Mouse (Mus musculus) liver, embryonic 14.5 days (tissue): Measurements from ENCODE around the gene Dok4. TPM values are rescaled to one million over a fixed set of nuclear protein-coding genes. Genes with fewer than 3 reads are reported as not detected.

Experiments
- ATAC-seq: fragments of 200-750 bp; cut with Nextera tagmentation; 2 replicates; pipeline ENCODE4 v1.8.0; 2017; ENCODE audit warnings: moderate number of reproducible peaks, mild to moderate bottlenecking, moderate library complexity; ENCODE audit not compliant: insufficient read depth
- DNase-seq, 3 experiments: peaks; one replicate each; pipeline ENCODE4 v3.0.0-alpha.2; 2012 to 2013; ENCODE audit warnings: low read depth in 3 of 3, low spot score in 3 of 3
- H3K27ac ChIP-seq: fragments of 300-500 bp; sonication (generic); 2 replicates; pipeline ENCODE4 v1.5.1; 2014; ENCODE audit warnings: moderate library complexity, mild to moderate bottlenecking, control low read depth, inconsistent platforms
- H3K27me3 ChIP-seq: fragments of 300-500 bp; sonication (generic); 2 replicates; pipeline ENCODE4 v1.6.1; 2014; ENCODE audit warnings: mild to moderate bottlenecking, low read length, moderate library complexity; ENCODE audit not compliant: control insufficient read depth, insufficient read depth
- H3K36me3 ChIP-seq: fragments of 300-500 bp; sonication (generic); replicated peaks from 2 replicates; pipeline ENCODE4 v1.6.1; 2014; ENCODE audit warnings: low read depth; ENCODE audit not compliant: control insufficient read depth, insufficient read depth
- H3K4me1 ChIP-seq, 2 experiments: fragments of 200-500 bp in 1 of 2; fragments of 300-500 bp in 1 of 2; sonication (generic) in 1 of 2; replicated peaks; 2 replicates each; pipeline ENCODE4 v1.6.1; 2012 to 2014; ENCODE audit warnings: antibody characterized with exemption in 1 of 2, inconsistent platforms in 1 of 2, low read length in 1 of 2; ENCODE audit not compliant: control insufficient read depth in 2 of 2, insufficient read depth in 2 of 2
- H3K4me2 ChIP-seq: fragments of 300-500 bp; sonication (generic); 2 replicates; pipeline ENCODE4 v1.6.1; 2014; ENCODE audit warnings: low read depth, mild to moderate bottlenecking, control low read depth, moderate library complexity
- H3K4me3 ChIP-seq, 2 experiments: fragments of 200-500 bp in 1 of 2; fragments of 300-500 bp in 1 of 2; sonication (generic) in 1 of 2; 2 replicates each; pipeline ENCODE4 v1.5.1; 2012 to 2014; ENCODE audit warnings: low read depth in 2 of 2, low read length in 2 of 2, mild to moderate bottlenecking in 2 of 2, control low read depth in 1 of 2, inconsistent platforms in 1 of 2, moderate library complexity in 1 of 2; ENCODE audit not compliant: insufficient read depth in 1 of 2
- H3K9ac ChIP-seq: fragments of 300-500 bp; sonication (generic); replicated peaks from 2 replicates; pipeline ENCODE4 v1.6.1; 2014; ENCODE audit warnings: mild to moderate bottlenecking, control low read depth, moderate library complexity
- H3K9me3 ChIP-seq: fragments of 300-500 bp; sonication (generic); 2 replicates; pipeline ENCODE4 v1.6.1; 2016; ENCODE audit warnings: low read length, mixed read lengths; ENCODE audit not compliant: control insufficient read depth
- CTCF ChIP-seq: IDR thresholded peaks from 2 replicates; pipeline ENCODE4 v1.5.1; 2016; ENCODE audit warnings: antibody characterized with exemption, low read depth, control low read depth
- EP300 ChIP-seq: IDR thresholded peaks from 2 replicates; pipeline ENCODE4 v1.6.1; 2016; ENCODE audit warnings: antibody characterized with exemption, low read depth
- WGBS: fragments of 180-500 bp; shearing (Covaris S2); extraction: QIAGEN DNeasy Blood & Tissue Kit; methylation state at CpG from one replicate; pipeline ENCODE4 v1.1.7; 2014; ENCODE audit not compliant: insufficient replicate concordance; 5-methylcytosine and 5-hydroxymethylcytosine counted together
- polyA plus RNA-seq, 2 experiments: library from polyadenylated mRNA; depleted of rRNA in 1 of 2; stranded (reverse) in 1 of 2; unstranded in 1 of 2; fragments of >200 nt; fragmentation: Nextera tagmentation in 1 of 2; extraction: Ambion mirVana in 1 of 2; gene quantifications; 2 replicates each; pipeline versions ENCODE4 v1.2.1 to v1.2.3; 2012 to 2014

Gene Dok4
- polyA plus RNA-seq, 2 experiments, result 7.2 to 11.1 TPM

- H3K4me1 ChIP-seq, result peaks cover 25 to 26% of the 10 kb centered on the region in 2 experiments
- no peak for ATAC-seq
- no peaks in the 10 kb centered on the region for H3K9me3 ChIP-seq
- H3K9ac ChIP-seq, result no peak overlapping the region
- H3K4me2 ChIP-seq, result no peak overlapping the region
- TF ChIP-seq CTCF, result no peak
- TF ChIP-seq EP300, result no peak
- 86% methylated on average over 12 of the region's 12 CpGs for WGBS
- no peak for DNase-seq
- no peak overlapping the region for H3K4me3 ChIP-seq
- H3K36me3 ChIP-seq, result no peaks in the 10 kb centered on the region
- no peak overlapping the region for H3K27ac ChIP-seq
- H3K27me3 ChIP-seq, result no peaks in the 10 kb centered on the region
Measured at GRCm38 (mm10) chr8:94904450-94905175, 28.5 kb upstream of the Dok4 start.

GRCm38 (mm10) chr8:94903709-94904108 is 27.6 kb upstream of the Dok4 start:
- Histone ChIP-seq H3K27me3 (no peaks in the 10 kb centered on the region), H3K36me3 (no peaks in the 10 kb centered on the region), H3K4me2 (no peak overlapping the region), H3K4me3 (no peak overlapping the region), H3K9me3 (no peaks in the 10 kb centered on the region), H3K4me1 (peaks cover 29 to 31% of the 10 kb centered on the region in 2 experiments), H3K27ac (no peak overlapping the region), H3K9ac (no peak overlapping the region)
- WGBS, result 82% methylated on average over 12 of the region's 12 CpGs
- no peak for ATAC-seq
- DNase-seq, result no peak
- TF ChIP-seq CTCF (no peak), EP300 (no peak)

GRCm38 (mm10) chr8:94901031-94901430 is 24.9 kb upstream of the Dok4 start:
- peak overlapping the region in 1 of 2 experiments; percentile 17; a peak in 2 of 4 replicates for H3K4me3 ChIP-seq
- H3K27me3 ChIP-seq, result no peaks in the 10 kb centered on the region
- H3K27ac ChIP-seq, result peak overlapping the region; percentile 54
- 14% methylated on average over 5 of the region's 5 CpGs for WGBS
- H3K9ac ChIP-seq, result peak overlapping the region; percentile 34
- 0 out of 2 replicates have a peak, but pooled peaks have one; percentile 8 for TF ChIP-seq EP300
- no peak for TF ChIP-seq CTCF
- H3K4me2 ChIP-seq, result peak overlapping the region; percentile 98
- no peaks in the 10 kb centered on the region for H3K36me3 ChIP-seq
- H3K4me1 ChIP-seq, result peaks cover 54 to 55% of the 10 kb centered on the region in 2 experiments
- no peaks in the 10 kb centered on the region for H3K9me3 ChIP-seq
- peak; percentile 11; the same call in 1 of the 2 replicates for ATAC-seq
- DNase-seq, result no peak

- ATAC-seq (no peak), DNase-seq (no peak)
- peaks cover 54 to 57% of the 10 kb centered on the region in 2 experiments for H3K4me1 ChIP-seq
- peak overlapping the region; percentile 98 for H3K4me2 ChIP-seq
- no peaks in the 10 kb centered on the region for H3K9me3 ChIP-seq
- H3K36me3 ChIP-seq, result no peaks in the 10 kb centered on the region
- H3K4me3 ChIP-seq, result peak overlapping the region in 1 of 2 experiments; percentile 17; a peak in 2 of 4 replicates
- TF ChIP-seq CTCF (no peak), EP300 (no peak)
- no peaks in the 10 kb centered on the region for H3K27me3 ChIP-seq
- 33% methylated on average over 6 of the region's 6 CpGs for WGBS
- H3K9ac ChIP-seq, result peak overlapping the region; percentile 34
- H3K27ac ChIP-seq, result peak overlapping the region; percentile 54
Measured at GRCm38 (mm10) chr8:94900617-94901016, 24.5 kb upstream of the Dok4 start.

GRCm38 (mm10) chr8:94899262-94899661 is 23.1 kb upstream of the Dok4 start:
- Histone ChIP-seq H3K4me3 (peak overlapping the region; percentile 42 to 53), H3K9me3 (no peaks in the 10 kb centered on the region)

More at GRCm38 (mm10) chr8:94899262-94899661, 23.1 kb upstream of the Dok4 start:
- Histone ChIP-seq H3K36me3 (no peaks in the 10 kb centered on the region), H3K27ac (peak overlapping the region; percentile 100), H3K4me2 (peak overlapping the region; percentile 98), H3K9ac (peak overlapping the region; percentile 88), H3K27me3 (no peaks in the 10 kb centered on the region), H3K4me1 (peaks cover 54 to 57% of the 10 kb centered on the region in 2 experiments)
- DNase-seq (peak; percentile 90 to 93 (median 91)), ATAC-seq (peak; percentile 97)
- WGBS, result 9% methylated on average over 11 of the region's 11 CpGs
- TF ChIP-seq EP300 (peak; percentile 88), CTCF (no peak)
